Mouse (Mus musculus) midbrain, embryonic 13.5 days (tissue): ENCODE data around the gene Cdpf1. TPM values are rescaled to one million over a fixed set of nuclear protein-coding genes. Genes with fewer than 3 reads are reported as not detected.

Source experiments
- ATAC-seq: fragments of 200-750 bp; cut with Nextera tagmentation; 2 replicates; pipeline ENCODE4 v1.8.0; 2017; ENCODE audit warnings: mild to moderate bottlenecking, moderate TSS enrichment, moderate library complexity
- H3K27ac ChIP-seq: fragments of 300-500 bp; sonication (generic); 2 replicates; pipeline ENCODE4 v1.5.1; 2015; ENCODE audit warnings: inconsistent platforms, mild to moderate bottlenecking, moderate library complexity
- H3K27me3 ChIP-seq: fragments of 300-500 bp; sonication (generic); 2 replicates; pipeline ENCODE4 v1.6.1; 2015; ENCODE audit warnings: mild to moderate bottlenecking, inconsistent platforms
- H3K36me3 ChIP-seq: fragments of 300-500 bp; sonication (generic); 2 replicates; pipeline ENCODE4 v1.6.1; 2015; ENCODE audit warnings: mild to moderate bottlenecking, inconsistent platforms
- H3K4me1 ChIP-seq: fragments of 300-500 bp; sonication (generic); replicated peaks from 2 replicates; pipeline ENCODE4 v1.6.1; 2015; ENCODE audit warnings: inconsistent platforms
- H3K4me2 ChIP-seq: fragments of 300-500 bp; sonication (generic); replicated peaks from 2 replicates; pipeline ENCODE4 v1.6.1; 2015; ENCODE audit warnings: moderate library complexity, mild to moderate bottlenecking, inconsistent platforms
- H3K4me3 ChIP-seq: fragments of 300-500 bp; sonication (generic); replicated peaks from 2 replicates; pipeline ENCODE4 v1.5.1; 2015; ENCODE audit warnings: mild to moderate bottlenecking, inconsistent platforms
- H3K9ac ChIP-seq: fragments of 300-500 bp; sonication (generic); replicated peaks from 2 replicates; pipeline ENCODE4 v1.6.1; 2015; ENCODE audit warnings: mild to moderate bottlenecking, inconsistent platforms
- H3K9me3 ChIP-seq: fragments of 300-500 bp; sonication (generic); 2 replicates; pipeline ENCODE4 v1.6.1; 2016; ENCODE audit warnings: mild to moderate bottlenecking, inconsistent platforms
- WGBS: fragments of 180-500 bp; shearing (Covaris S2); methylation state at CpG from one replicate; pipeline ENCODE4 v1.1.7; 2015; 5-methylcytosine and 5-hydroxymethylcytosine counted together
- polyA plus RNA-seq: library from polyadenylated mRNA; unstranded; fragments of >200 nt; fragmentation: Nextera tagmentation; extraction: Ambion mirVana; gene quantifications from 2 replicates; pipeline ENCODE4 v1.2.1, GENCODE M21; 2015

Gene Cdpf1
- polyA plus RNA-seq, 1 experiment from 2014 or later, result 21.2 TPM

GRCm38 (mm10) chr15:85776771-85777170 is 34.7 kb downstream of the Cdpf1 start:
- Histone ChIP-seq H3K4me1 (no peaks in the 10 kb centered on the region), H3K9ac (no peak overlapping the region), H3K27me3 (no peaks in the 10 kb centered on the region), H3K9me3 (no peaks in the 10 kb centered on the region), H3K27ac (no peak overlapping the region), H3K36me3 (no peaks in the 10 kb centered on the region), H3K4me2 (no peak overlapping the region), H3K4me3 (no peak overlapping the region)
- 83% methylated on average over 5 of the region's 5 CpGs for WGBS
- no peak for ATAC-seq

- no peak overlapping the region for H3K9ac ChIP-seq
- H3K36me3 ChIP-seq, result no peaks in the 10 kb centered on the region
- H3K9me3 ChIP-seq, result no peaks in the 10 kb centered on the region
- H3K27ac ChIP-seq, result no peak overlapping the region
- WGBS, result 71% methylated on average over 2 of the region's 2 CpGs
- H3K27me3 ChIP-seq, result no peaks in the 10 kb centered on the region
- ATAC-seq, result no peak
- H3K4me2 ChIP-seq, result no peak overlapping the region
- no peak overlapping the region for H3K4me3 ChIP-seq
- H3K4me1 ChIP-seq, result no peaks in the 10 kb centered on the region
Measured at GRCm38 (mm10) chr15:85776241-85776640, 35.3 kb downstream of the Cdpf1 start.

- H3K4me2 ChIP-seq, result no peak overlapping the region
- H3K9ac ChIP-seq, result no peak overlapping the region
- H3K9me3 ChIP-seq, result no peaks in the 10 kb centered on the region
- H3K4me1 ChIP-seq, result no peaks in the 10 kb centered on the region
- H3K27me3 ChIP-seq, result no peaks in the 10 kb centered on the region
- no peak for ATAC-seq
- H3K36me3 ChIP-seq, result no peaks in the 10 kb centered on the region
- H3K27ac ChIP-seq, result no peak overlapping the region
- 90% methylated on average over 7 of the region's 7 CpGs for WGBS
- no peak overlapping the region for H3K4me3 ChIP-seq
Measured at GRCm38 (mm10) chr15:85775001-85775400, 36.5 kb downstream of the Cdpf1 start.

- no peak for ATAC-seq
Measured at GRCm38 (mm10) chr15:85774419-85774818, 37.1 kb downstream of the Cdpf1 start.

GRCm38 (mm10) chr15:85772146-85772740 is 39.3 kb downstream of the Cdpf1 start:
- H3K4me2 ChIP-seq, result no peak overlapping the region
- ATAC-seq, result no peak
- H3K27ac ChIP-seq, result no peak overlapping the region
- no peak overlapping the region for H3K4me3 ChIP-seq
- no peaks in the 10 kb centered on the region for H3K27me3 ChIP-seq
- H3K36me3 ChIP-seq, result no peaks in the 10 kb centered on the region
- no peaks in the 10 kb centered on the region for H3K9me3 ChIP-seq
- WGBS, result 83% methylated on average over 11 of the region's 11 CpGs
- no peak overlapping the region for H3K9ac ChIP-seq
- no peaks in the 10 kb centered on the region for H3K4me1 ChIP-seq

More at GRCm38 (mm10) chr15:85774419-85774818, 37.1 kb downstream of the Cdpf1 start:
- Histone ChIP-seq H3K4me1 (no peaks in the 10 kb centered on the region), H3K4me3 (no peak overlapping the region), H3K27ac (no peak overlapping the region), H3K9ac (no peak overlapping the region), H3K4me2 (no peak overlapping the region), H3K36me3 (no peaks in the 10 kb centered on the region), H3K27me3 (no peaks in the 10 kb centered on the region), H3K9me3 (no peaks in the 10 kb centered on the region)
- 91% methylated on average over 9 of the region's 9 CpGs for WGBS

- 88% methylated on average over 17 of the region's 17 CpGs for WGBS
- H3K9me3 ChIP-seq, result no peaks in the 10 kb centered on the region
Measured at GRCm38 (mm10) chr15:85771306-85772121, 40.0 kb downstream of the Cdpf1 start.

GRCm38 (mm10) chr15:85768991-85769390 is 42.5 kb downstream of the Cdpf1 start:
- Histone ChIP-seq H3K27ac (no peak overlapping the region), H3K4me3 (no peak overlapping the region), H3K4me2 (no peak overlapping the region), H3K9me3 (no peaks in the 10 kb centered on the region), H3K4me1 (no peaks in the 10 kb centered on the region), H3K9ac (no peak overlapping the region), H3K27me3 (no peaks in the 10 kb centered on the region), H3K36me3 (no peaks in the 10 kb centered on the region)
- WGBS, result 94% methylated on average over 8 of the region's 8 CpGs
- ATAC-seq, result no peak

More at GRCm38 (mm10) chr15:85771306-85772121, 40.0 kb downstream of the Cdpf1 start:
- H3K27me3 ChIP-seq, result no peaks in the 10 kb centered on the region
- H3K4me3 ChIP-seq, result no peak overlapping the region
- no peak overlapping the region for H3K4me2 ChIP-seq
- H3K4me1 ChIP-seq, result no peaks in the 10 kb centered on the region
- ATAC-seq, result no peak
- no peaks in the 10 kb centered on the region for H3K36me3 ChIP-seq
- H3K27ac ChIP-seq, result no peak overlapping the region
- no peak overlapping the region for H3K9ac ChIP-seq

GRCm38 (mm10) chr15:85766677-85767076 is 44.8 kb downstream of the Cdpf1 start:
- WGBS, result 90% methylated on average over 5 of the region's 5 CpGs
- H3K9ac ChIP-seq, result no peak overlapping the region
- no peaks in the 10 kb centered on the region for H3K27me3 ChIP-seq
- H3K4me2 ChIP-seq, result no peak overlapping the region
- no peaks in the 10 kb centered on the region for H3K4me1 ChIP-seq
- H3K9me3 ChIP-seq, result no peaks in the 10 kb centered on the region
- ATAC-seq, result no peak
- H3K27ac ChIP-seq, result no peak overlapping the region
- no peak overlapping the region for H3K4me3 ChIP-seq
- no peaks in the 10 kb centered on the region for H3K36me3 ChIP-seq

GRCm38 (mm10) chr15:85765022-85765421 is 46.5 kb downstream of the Cdpf1 start:
- Histone ChIP-seq H3K36me3 (no peaks in the 10 kb centered on the region), H3K9ac (no peak overlapping the region), H3K4me2 (no peak overlapping the region), H3K27ac (no peak overlapping the region), H3K4me1 (no peaks in the 10 kb centered on the region), H3K4me3 (no peak overlapping the region), H3K9me3 (no peaks in the 10 kb centered on the region), H3K27me3 (no peaks in the 10 kb centered on the region)
- no peak for ATAC-seq
- WGBS, result 44% methylated on average over 3 of the region's 3 CpGs

- no peak overlapping the region; the same call in 1 of the 2 replicates for H3K27ac ChIP-seq
- H3K9ac ChIP-seq, result no peak overlapping the region
- 78% methylated on average over 4 of the region's 4 CpGs for WGBS
- no peaks in the 10 kb centered on the region for H3K4me1 ChIP-seq
- no peak overlapping the region for H3K4me2 ChIP-seq
- 0 out of 2 replicates have a peak, but pooled peaks cover 3% of the 10 kb centered on the region for H3K9me3 ChIP-seq
- no peaks in the 10 kb centered on the region for H3K27me3 ChIP-seq
- no peak overlapping the region for H3K4me3 ChIP-seq
- no peaks in the 10 kb centered on the region for H3K36me3 ChIP-seq
- ATAC-seq, result no peak
Measured at GRCm38 (mm10) chr15:85762761-85763160, 48.7 kb downstream of the Cdpf1 start.

GRCm38 (mm10) chr15:85757768-85758167 is 53.7 kb downstream of the Cdpf1 start:
- no peak overlapping the region for H3K4me2 ChIP-seq
- no peak overlapping the region for H3K9ac ChIP-seq
- ATAC-seq, result no peak
- H3K4me1 ChIP-seq, result no peaks in the 10 kb centered on the region
- 0 out of 2 replicates have a peak, but pooled peaks cover 3% of the 10 kb centered on the region for H3K9me3 ChIP-seq
- WGBS, result 98% methylated on average over 3 of the region's 3 CpGs
- no peak overlapping the region for H3K27ac ChIP-seq
- no peaks in the 10 kb centered on the region for H3K36me3 ChIP-seq
- no peaks in the 10 kb centered on the region for H3K27me3 ChIP-seq
- no peak overlapping the region for H3K4me3 ChIP-seq
